Mouse (Mus musculus) bone marrow macrophage, adult 2 months (primary cell): ENCODE measurements around the gene Itgb7.

Experiments used
- CTCF ChIP-seq: IDR thresholded peaks from 2 replicates; pipeline ENCODE4 v1.5.1; 2012; ENCODE audit warnings: low read depth, mild to moderate bottlenecking, low read length, moderate library complexity
- POLR2A ChIP-seq: IDR thresholded peaks from 2 replicates; pipeline ENCODE4 v1.6.1; 2012; ENCODE audit warnings: mild to moderate bottlenecking, low read depth, low read length, borderline replicate concordance

GRCm38 (mm10) chr15:102255547-102256255 is 24.0 kb upstream of the Itgb7 start:
- no peak for TF ChIP-seq CTCF
- TF ChIP-seq POLR2A: no peak
